In genomic region chr13:55923505-55924136, GRCm38 (mm10) we compare ENCODE assay signal across 9 mouse cellular contexts.
A peak's percentile ranks its signal among the peaks of the same experiment; 100 is the strongest.
DNase-seq lines count a peak whose midpoint lies in the region; ATAC-seq lines count a peak whose summit lies in the region.
"Had no signal": no experiment of that assay in that cellular context is flagged by ENCODE, and none has a peak within 500 bp of the region (broad histone marks: within the 10 kb centered on the region; RNA-seq: fewer than 3 reads in every experiment).

No protein-coding gene starts in this region.

- H3K4me1 ChIP-seq in limb, embryonic 11.5 days (ENCODE audit: control insufficient read depth, insufficient read depth, low read length) = peaks cover 9% of the 10 kb centered on the region; the same call in 1 of the 2 replicates
- H3K4me1 ChIP-seq in stomach, embryonic 16.5 days (ENCODE audit: control insufficient read depth, insufficient read depth, low read length) = peaks cover 33% of the 10 kb centered on the region

- 5% methylated on average over 7 of the region's 7 CpGs for WGBS in limb, embryonic 11.5 days
- 16% methylated on average over 7 of the region's 7 CpGs for WGBS in stomach, embryonic 16.5 days

- no peak overlapping the region for H3K9ac ChIP-seq in limb, embryonic 11.5 days (ENCODE audit: low read length)
- H3K9ac ChIP-seq in stomach, embryonic 16.5 days (ENCODE audit: low read length) = 0 out of 2 replicates have a peak overlapping the region, but pooled peaks have one; percentile 23

- peak overlapping the region; percentile 39 for H3K4me2 ChIP-seq in limb, embryonic 11.5 days (ENCODE audit: low read depth, severe bottlenecking)
- peak overlapping the region; percentile 42 for H3K4me2 ChIP-seq in stomach, embryonic 16.5 days (ENCODE audit: low read depth, low read length)

- 0 out of 2 replicates have a peak overlapping the region, but pooled peaks have one; percentile 1 for H3K4me3 ChIP-seq in limb, embryonic 11.5 days (ENCODE audit: low read depth, low read length)
- H3K4me3 ChIP-seq in stomach, embryonic 16.5 days (replicated peaks; ENCODE audit: low read length) = peak overlapping the region; percentile 12

- no peaks in the 10 kb centered on the region for H3K9me3 ChIP-seq in limb, embryonic 11.5 days (ENCODE audit: control insufficient read depth, low read length)
- H3K9me3 ChIP-seq in stomach, embryonic 16.5 days (replicated peaks; ENCODE audit: control insufficient read depth, low read length) = no peaks in the 10 kb centered on the region

- 0 out of 2 replicates have a peak, but pooled peaks have one; percentile 54 for ATAC-seq in limb, embryonic 11.5 days (ENCODE audit: insufficient number of reproducible peaks, low FRiP score, low TSS enrichment, low read depth)
- peak; percentile 56 for ATAC-seq in stomach, embryonic 16.5 days (ENCODE audit: insufficient read depth, low FRiP score)
- ATAC-seq in cerebellum, adult (ENCODE audit: insufficient number of reproducible peaks, low FRiP score, low TSS enrichment) = no peak

- peak; percentile 17 to 51 for DNase-seq in adrenal gland, adult (ENCODE audit: inconsistent age in 2 of 2, low spot score in 1 of 2)
- DNase-seq in adrenal gland, adult 8-10 months = no peak
- DNase-seq in ovary, postnatal 36 days (ENCODE audit: low spot score) = peak; percentile 9
- no peak for DNase-seq in ovary, postnatal 10 days (ENCODE audit: low spot score)
- DNase-seq in limb, embryonic 11.5 days (ENCODE audit: low spot score) = peak; percentile 65
- no peak for DNase-seq in Muller cell, postnatal 12 days (ENCODE audit: inconsistent ontology term)
- DNase-seq: right cerebral cortex, postnatal 4 days had no signal

- no peaks in the 10 kb centered on the region for H3K36me3 ChIP-seq in limb, embryonic 11.5 days (ENCODE audit: control insufficient read depth, insufficient read depth, low read length)
- no peaks in the 10 kb centered on the region for H3K36me3 ChIP-seq in stomach, embryonic 16.5 days (ENCODE audit: control insufficient read depth, insufficient read depth, low read length)

- no peak overlapping the region; the same call in 1 of the 2 replicates for H3K27ac ChIP-seq in limb, embryonic 11.5 days (replicated peaks; ENCODE audit: low read depth, low read length)
- peak overlapping the region; percentile 81 for H3K27ac ChIP-seq in stomach, embryonic 16.5 days (ENCODE audit: low read length)

- H3K27me3 ChIP-seq in limb, embryonic 11.5 days (ENCODE audit: control insufficient read depth, insufficient read depth, low read length) = no peaks in the 10 kb centered on the region
- H3K27me3 ChIP-seq in stomach, embryonic 16.5 days (ENCODE audit: control insufficient read depth, insufficient read depth, low read length) = no peaks in the 10 kb centered on the region

Comparison
In these comparisons a context has a peak if more than half of its experiments do, and no peak if none do; other contexts are left out.
1. DNase-seq: peak in adrenal gland, adult (2 of 2), ovary, postnatal 36 days (single experiment) and limb, embryonic 11.5 days (single experiment); none in adrenal gland, adult 8-10 months (single experiment), ovary, postnatal 10 days (single experiment) and Muller cell, postnatal 12 days (single experiment).